11 mouse cellular contexts compared by ENCODE assay signal in the genomic region with DNA sequence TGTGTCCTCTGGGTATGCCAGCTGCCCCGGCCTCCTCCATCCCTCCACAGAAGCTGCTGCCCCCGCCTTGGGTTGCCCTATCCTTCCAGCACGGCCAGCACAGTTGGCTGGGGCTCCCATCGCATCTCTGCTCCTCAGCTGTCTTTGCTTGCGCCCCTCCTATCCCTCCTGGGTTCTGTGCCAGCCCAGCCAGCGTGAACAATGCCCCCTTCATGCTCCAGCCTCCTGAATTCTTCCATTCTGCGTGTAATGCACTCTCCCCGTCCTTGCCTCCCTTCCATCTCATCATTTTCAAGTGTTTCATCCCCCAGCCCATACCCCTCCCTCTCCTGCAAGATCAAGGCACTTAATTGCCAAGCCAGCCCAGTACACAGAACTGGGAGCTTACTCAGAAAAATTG.
DNase-seq lines count a peak whose midpoint lies in the region; ATAC-seq and TF ChIP-seq lines count a peak whose summit lies in the region.
"Had no signal": no experiment of that assay in that cellular context is flagged by ENCODE, and none has a peak within 500 bp of the region (broad histone marks: within the 10 kb centered on the region; RNA-seq: fewer than 3 reads in every experiment).

No protein-coding gene starts in this region.

- no peak overlapping the region for H3K4me3 ChIP-seq in gastrocnemius, adult 2 months
- no peak overlapping the region for H3K4me3 ChIP-seq in forebrain, embryonic 15.5 days
- H3K4me3 ChIP-seq in heart, embryonic 12.5 days = no peak overlapping the region
- H3K4me3 ChIP-seq in thymus, adult 2 months (ENCODE audit: control insufficient read depth, insufficient read depth, low read length) = no peak overlapping the region
- H3K4me3 ChIP-seq: embryonic facial prominence, embryonic 15.5 days had no signal

- peak; percentile 25 for DNase-seq in gastrocnemius, adult 2 months
- no peak for DNase-seq in gastrocnemius, postnatal 36 days
- DNase-seq in layer of hippocampus, postnatal 25 days (ENCODE audit: extremely low spot score in 1 of 2, low spot score in 1 of 2) = peak; percentile 39 to 43
- DNase-seq in right cerebral cortex, adult 2 months (ENCODE audit: low spot score in 2 of 2) = peak; percentile 35 to 40
- DNase-seq in spleen, postnatal 10 days (ENCODE audit: low spot score in 2 of 2) = no peak
- DNase-seq in thymus, adult 2 months = no peak
- DNase-seq: spleen, adult 18-20 months had no signal

- H3K27me3 ChIP-seq in forebrain, embryonic 15.5 days = no peaks in the 10 kb centered on the region
- peaks cover 83% of the 10 kb centered on the region for H3K27me3 ChIP-seq in heart, embryonic 12.5 days (replicated peaks)
- H3K27me3 ChIP-seq in thymus, adult 2 months (ENCODE audit: control insufficient read depth, insufficient read depth, low read length) = no peaks in the 10 kb centered on the region

- no peak overlapping the region for H3K9ac ChIP-seq in forebrain, embryonic 15.5 days (replicated peaks)
- H3K9ac ChIP-seq in heart, embryonic 12.5 days = no peak overlapping the region
- H3K9ac ChIP-seq: embryonic facial prominence, embryonic 15.5 days; lung, embryonic 14.5 days had no signal

- H3K36me3 ChIP-seq in forebrain, embryonic 15.5 days = no peaks in the 10 kb centered on the region
- H3K36me3 ChIP-seq in heart, embryonic 12.5 days = no peaks in the 10 kb centered on the region
- no peaks in the 10 kb centered on the region for H3K36me3 ChIP-seq in thymus, adult 2 months (ENCODE audit: control insufficient read depth, insufficient read depth, low read length)
- H3K36me3 ChIP-seq: embryonic facial prominence, embryonic 15.5 days had no signal

- 0 out of 2 replicates have a peak overlapping the region, but pooled peaks have one; percentile 15 for H3K4me2 ChIP-seq in forebrain, embryonic 15.5 days (replicated peaks)
- no peak overlapping the region for H3K4me2 ChIP-seq in heart, embryonic 12.5 days
- H3K4me2 ChIP-seq: embryonic facial prominence, embryonic 15.5 days; lung, embryonic 14.5 days had no signal

- no peak for TF ChIP-seq POLR2A in thymus, adult 2 months (IDR thresholded peaks at IDR 0.05; ENCODE audit: control insufficient read depth, extremely low read depth, insufficient read depth, low read length, poor library complexity)

- intact Hi-C loops in gastrocnemius, adult 2 months (cut with DNase I) = loop anchor here (5.0 kb wide), 1 partner anchor 110 kb away; no protein-coding TSS in a partner anchor
- intact Hi-C loops in gastrocnemius, postnatal 36 days (cut with DNase I) = loop anchor here (2.0 to 10.0 kb wide), 2 partner anchors 112 to 338 kb away; no protein-coding TSS in a partner anchor

- WGBS in forebrain, embryonic 15.5 days = 17% methylated on average over 8 of the region's 8 CpGs
- 56% methylated on average over 8 of the region's 8 CpGs for WGBS in heart, embryonic 12.5 days
- 82% methylated on average over 8 of the region's 8 CpGs for WGBS in thymus, adult 2 months

- no peaks in the 10 kb centered on the region for H3K9me3 ChIP-seq in forebrain, embryonic 15.5 days
- H3K9me3 ChIP-seq in heart, embryonic 12.5 days (replicated peaks) = no peaks in the 10 kb centered on the region
- H3K9me3 ChIP-seq: embryonic facial prominence, embryonic 15.5 days had no signal

- no peak overlapping the region for H3K27ac ChIP-seq in gastrocnemius, adult 2 months
- H3K27ac ChIP-seq in forebrain, embryonic 15.5 days (replicated peaks) = peak overlapping the region; percentile 86
- H3K27ac ChIP-seq in heart, embryonic 12.5 days (ENCODE audit: poor library complexity, severe bottlenecking) = no peak overlapping the region
- H3K27ac ChIP-seq in thymus, adult 2 months (ENCODE audit: control insufficient read depth, insufficient read depth, low read length) = no peak overlapping the region

- peaks cover 63% of the 10 kb centered on the region for H3K4me1 ChIP-seq in forebrain, embryonic 15.5 days
- H3K4me1 ChIP-seq in heart, embryonic 12.5 days (replicated peaks) = no peaks in the 10 kb centered on the region
- no peaks in the 10 kb centered on the region for H3K4me1 ChIP-seq in thymus, adult 2 months (replicated peaks; ENCODE audit: control insufficient read depth, insufficient read depth, low read length)

- peak; percentile 35 for ATAC-seq in forebrain, embryonic 15.5 days (replicated peaks)
- no peak for ATAC-seq in heart, embryonic 12.5 days (ENCODE audit: insufficient number of reproducible peaks, low FRiP score)

- no peak for TF ChIP-seq CTCF in gastrocnemius, adult 2 months (IDR thresholded peaks at IDR 0.05)
- no peak for TF ChIP-seq CTCF in thymus, adult 2 months (IDR thresholded peaks at IDR 0.05; ENCODE audit: borderline replicate concordance, control insufficient read depth, extremely low read depth, insufficient read depth, low read length, poor library complexity)

Comparison
In these comparisons a context has a peak if more than half of its experiments do, and no peak if none do; other contexts are left out.
1. DNase-seq: peak in gastrocnemius, adult 2 months (single experiment), layer of hippocampus, postnatal 25 days (2 of 2) and right cerebral cortex, adult 2 months (2 of 2); none in gastrocnemius, postnatal 36 days (0 of 2), spleen, postnatal 10 days (0 of 2) and thymus, adult 2 months (single experiment).